Mouse (Mus musculus) neural tube, embryonic 13.5 days (tissue): ENCODE measurements at regions not wholly inside any gene's neighbourhood (a gene's known extent, or its start where the extent isn't known, plus 50 kb on each side); places are given as distances from the start of the nearest gene placed in this dataset.

Experiments used
- ATAC-seq: fragments of 200-750 bp; cut with Nextera tagmentation; 2 replicates; pipeline ENCODE4 v1.8.0; 2017; ENCODE audit warnings: low read depth, mild to moderate bottlenecking, moderate TSS enrichment, moderate library complexity
- H3K27ac ChIP-seq: fragments of 300-500 bp; sonication (generic); replicated peaks from 2 replicates; pipeline ENCODE4 v1.5.1; 2015; ENCODE audit warnings: moderate library complexity, mild to moderate bottlenecking, inconsistent platforms
- H3K27me3 ChIP-seq: fragments of 300-500 bp; sonication (generic); 2 replicates; pipeline ENCODE4 v1.6.1; 2015; ENCODE audit warnings: mild to moderate bottlenecking, inconsistent platforms
- H3K36me3 ChIP-seq: fragments of 300-500 bp; sonication (generic); 2 replicates; pipeline ENCODE4 v1.6.1; 2015; ENCODE audit warnings: mild to moderate bottlenecking, inconsistent platforms
- H3K4me1 ChIP-seq: fragments of 300-500 bp; sonication (generic); replicated peaks from 2 replicates; pipeline ENCODE4 v1.6.1; 2015; ENCODE audit warnings: inconsistent platforms
- H3K4me2 ChIP-seq: fragments of 300-500 bp; sonication (generic); 2 replicates; pipeline ENCODE4 v1.6.1; 2015; ENCODE audit warnings: inconsistent platforms, mild to moderate bottlenecking, moderate library complexity
- H3K4me3 ChIP-seq: fragments of 300-500 bp; sonication (generic); 2 replicates; pipeline ENCODE4 v1.5.1; 2015; ENCODE audit warnings: mild to moderate bottlenecking, inconsistent platforms
- H3K9ac ChIP-seq: fragments of 300-500 bp; sonication (generic); 2 replicates; pipeline ENCODE4 v1.6.1; 2015; ENCODE audit warnings: moderate library complexity, mild to moderate bottlenecking, inconsistent platforms
- H3K9me3 ChIP-seq: fragments of 300-500 bp; sonication (generic); 2 replicates; pipeline ENCODE4 v1.6.1; 2016; ENCODE audit warnings: inconsistent platforms
- WGBS: fragments of 180-500 bp; shearing (Covaris S2); methylation state at CpG from one replicate; pipeline ENCODE4 v1.1.7; 2015; 5-methylcytosine and 5-hydroxymethylcytosine counted together

DNA sequence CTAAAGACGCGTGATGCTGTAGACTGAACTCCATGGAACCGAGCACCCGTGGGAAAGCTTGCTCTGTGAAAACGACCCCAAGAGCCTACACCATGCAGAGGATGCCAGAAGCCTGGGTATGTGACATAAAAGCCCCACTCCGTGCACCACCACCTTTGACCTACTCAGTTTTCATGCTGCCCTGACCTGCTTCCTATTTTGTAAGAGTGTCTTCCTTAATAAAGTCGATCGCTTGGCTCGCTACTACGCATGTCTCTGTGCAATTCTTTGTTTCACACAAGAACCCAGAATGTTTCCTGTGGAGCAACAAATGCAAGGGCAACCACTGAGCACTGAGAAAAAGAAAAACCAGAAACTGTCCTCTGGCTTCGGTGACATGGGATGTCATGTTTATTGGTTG, 60.5 kb downstream of the Sec61b start:
- no peak for ATAC-seq
- WGBS = 75% methylated on average over 11 of the region's 11 CpGs

DNA sequence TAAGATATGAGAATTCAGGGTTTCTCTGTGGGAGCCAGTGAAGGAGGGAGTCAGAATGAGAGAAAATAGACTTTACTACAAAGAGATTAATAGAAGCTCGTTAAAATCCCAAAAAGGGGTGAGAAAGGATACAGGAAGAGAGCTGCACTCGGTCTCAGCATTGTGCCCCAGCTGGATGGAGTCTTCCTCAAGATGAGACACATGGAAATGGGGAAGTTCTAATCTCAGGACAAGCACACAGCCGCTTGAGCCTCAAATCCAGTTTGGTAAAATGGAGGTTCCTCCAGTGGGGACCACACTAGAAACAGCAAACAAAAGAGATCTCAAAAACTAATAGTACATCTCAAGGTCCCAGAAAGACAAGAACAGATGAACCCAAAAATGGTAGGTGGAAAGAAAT, 93.2 kb downstream of the Sec61b start:
- WGBS = 74% methylated on average over 3 of the region's 3 CpGs
- H3K27ac ChIP-seq = no peak overlapping the region
- no peak for ATAC-seq
- no peak overlapping the region for H3K9ac ChIP-seq
- no peaks in the 10 kb centered on the region for H3K9me3 ChIP-seq
- no peaks in the 10 kb centered on the region for H3K36me3 ChIP-seq
- H3K27me3 ChIP-seq = no peaks in the 10 kb centered on the region
- H3K4me2 ChIP-seq = no peak overlapping the region
- H3K4me3 ChIP-seq = no peak overlapping the region
- no peaks in the 10 kb centered on the region for H3K4me1 ChIP-seq

More for the DNA sequence above, 60.5 kb downstream of the Sec61b start:
- no peaks in the 10 kb centered on the region for H3K27me3 ChIP-seq
- no peak overlapping the region for H3K27ac ChIP-seq
- H3K4me2 ChIP-seq = no peak overlapping the region
- no peak overlapping the region for H3K4me3 ChIP-seq
- H3K36me3 ChIP-seq = no peaks in the 10 kb centered on the region
- no peaks in the 10 kb centered on the region for H3K9me3 ChIP-seq
- H3K9ac ChIP-seq = no peak overlapping the region
- H3K4me1 ChIP-seq = no peaks in the 10 kb centered on the region

DNA sequence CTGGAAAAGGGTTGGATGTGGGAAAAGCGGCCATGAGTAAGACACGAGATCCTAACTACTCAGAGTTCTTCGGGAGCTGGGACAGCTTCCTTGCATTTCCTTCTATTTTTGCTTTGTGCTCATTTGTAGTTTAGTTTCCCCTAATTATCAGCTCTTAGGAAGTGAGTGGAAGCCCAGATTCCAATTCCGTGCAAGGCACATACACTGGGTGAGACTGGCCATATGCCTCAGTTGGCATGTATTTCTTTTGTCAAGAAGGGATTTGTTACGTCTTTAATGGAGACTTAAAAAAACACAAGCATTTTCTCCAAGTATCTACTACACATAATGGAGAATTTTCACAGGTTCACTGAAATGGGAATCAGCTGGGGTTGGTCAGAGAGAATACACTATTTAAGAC, 96.4 kb downstream of the Sec61b start:
- Histone ChIP-seq H3K4me3 (no peak overlapping the region), H3K9ac (no peak overlapping the region), H3K27me3 (no peaks in the 10 kb centered on the region), H3K4me1 (no peaks in the 10 kb centered on the region), H3K9me3 (no peaks in the 10 kb centered on the region), H3K27ac (no peak overlapping the region), H3K36me3 (no peaks in the 10 kb centered on the region), H3K4me2 (no peak overlapping the region)
- ATAC-seq = no peak
- 90% methylated on average over 5 of the region's 5 CpGs for WGBS

DNA sequence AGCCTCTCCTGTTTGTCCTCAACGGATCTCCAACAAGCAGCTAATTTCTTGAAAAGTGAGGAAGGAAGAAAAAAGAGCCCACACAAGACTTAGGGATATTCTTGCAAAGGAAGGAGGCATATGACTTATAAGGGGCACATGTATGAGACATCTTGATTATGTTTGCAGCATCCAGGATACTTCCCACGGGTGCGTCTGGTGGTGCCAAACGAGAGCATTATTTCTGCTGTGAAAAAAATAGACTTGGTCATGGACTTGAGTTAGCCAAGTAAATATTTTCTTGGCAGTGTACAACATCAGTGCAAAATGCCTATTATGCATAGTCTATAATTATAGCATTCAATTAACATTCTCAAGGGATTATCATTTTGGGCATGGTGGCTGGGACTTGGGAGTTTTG, 101.6 kb downstream of the Sec61b start:
- Histone ChIP-seq H3K9ac (no peak overlapping the region), H3K4me3 (no peak overlapping the region), H3K27me3 (no peaks in the 10 kb centered on the region), H3K36me3 (no peaks in the 10 kb centered on the region), H3K9me3 (no peaks in the 10 kb centered on the region), H3K4me2 (no peak overlapping the region), H3K4me1 (no peaks in the 10 kb centered on the region), H3K27ac (no peak overlapping the region)
- ATAC-seq = no peak
- WGBS = 86% methylated on average over 4 of the region's 4 CpGs

DNA sequence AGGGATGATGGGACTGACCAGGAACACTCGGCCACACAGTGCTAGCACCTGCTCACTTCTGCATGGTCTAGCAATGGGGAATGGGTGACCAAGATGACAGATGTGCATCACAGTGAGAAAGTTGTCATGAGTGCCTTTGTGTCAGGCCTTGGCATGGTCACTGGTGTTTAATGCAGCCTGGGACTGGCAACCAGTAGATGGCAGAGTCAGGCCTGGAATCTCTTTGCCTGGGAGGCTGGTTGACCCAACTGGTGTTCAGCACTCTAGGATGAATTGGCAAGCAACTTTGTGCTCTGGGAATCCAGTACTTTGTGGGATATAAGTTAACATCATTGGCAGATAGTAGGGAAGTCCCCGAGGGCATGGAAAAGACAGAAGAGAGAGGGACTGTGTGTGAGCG, 103.0 kb downstream of the Sec61b start:
- H3K9me3 ChIP-seq = no peaks in the 10 kb centered on the region
- no peak for ATAC-seq
- no peak overlapping the region for H3K4me3 ChIP-seq
- H3K4me1 ChIP-seq = no peaks in the 10 kb centered on the region
- H3K9ac ChIP-seq = no peak overlapping the region
- H3K27me3 ChIP-seq = no peaks in the 10 kb centered on the region
- H3K36me3 ChIP-seq = no peaks in the 10 kb centered on the region
- 85% methylated on average over 3 of the region's 3 CpGs for WGBS
- no peak overlapping the region for H3K4me2 ChIP-seq
- no peak overlapping the region for H3K27ac ChIP-seq

DNA sequence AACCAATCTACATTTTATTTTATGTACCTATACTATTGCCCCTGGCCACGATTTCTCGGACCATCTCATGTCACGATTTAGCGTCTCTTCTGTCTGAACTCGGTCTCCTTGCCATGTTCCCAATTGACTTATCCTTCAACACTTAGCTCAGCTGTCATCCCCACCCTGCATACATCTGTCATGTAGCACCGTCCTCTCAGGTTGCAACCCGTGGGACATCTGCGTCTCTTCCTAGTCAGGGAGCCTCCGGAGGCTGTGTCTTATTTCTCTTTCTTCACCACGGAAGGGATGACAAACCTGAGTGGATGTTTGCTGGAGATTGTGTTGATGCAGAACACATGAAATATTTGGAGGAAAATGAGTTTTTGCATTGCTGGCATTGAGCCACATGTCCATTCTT, 104.2 kb downstream of the Sec61b start:
- Histone ChIP-seq H3K36me3 (no peaks in the 10 kb centered on the region), H3K27me3 (no peaks in the 10 kb centered on the region), H3K4me1 (no peaks in the 10 kb centered on the region), H3K9me3 (no peaks in the 10 kb centered on the region), H3K4me2 (no peak overlapping the region), H3K4me3 (no peak overlapping the region), H3K9ac (no peak overlapping the region), H3K27ac (no peak overlapping the region)
- no peak for ATAC-seq
- 87% methylated on average over 10 of the region's 10 CpGs for WGBS

DNA sequence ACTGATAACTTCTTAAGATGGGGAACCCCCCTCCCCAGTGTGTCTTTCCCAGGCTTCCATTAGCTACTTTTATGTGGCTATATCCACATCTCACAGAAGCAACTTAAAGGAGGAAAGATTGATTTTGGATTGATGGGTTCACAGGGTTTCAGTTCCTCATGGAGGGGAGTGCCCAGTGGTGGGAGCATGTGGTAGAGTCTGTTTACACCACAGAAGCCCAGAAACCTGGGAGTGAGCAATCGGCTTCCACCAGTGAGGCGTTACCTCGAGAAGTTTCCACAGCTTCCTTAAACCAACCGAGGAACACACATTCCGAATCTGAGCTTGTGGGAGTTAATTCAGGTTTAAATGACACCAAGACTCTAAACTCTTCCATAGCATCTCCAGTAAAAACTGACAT, 106.1 kb downstream of the Sec61b start:
- Histone ChIP-seq H3K9ac (no peak overlapping the region), H3K9me3 (no peaks in the 10 kb centered on the region), H3K27ac (no peak overlapping the region), H3K4me2 (no peak overlapping the region), H3K4me3 (no peak overlapping the region), H3K4me1 (no peaks in the 10 kb centered on the region), H3K36me3 (no peaks in the 10 kb centered on the region), H3K27me3 (no peaks in the 10 kb centered on the region)
- no peak for ATAC-seq
- WGBS = 89% methylated on average over 5 of the region's 5 CpGs

DNA sequence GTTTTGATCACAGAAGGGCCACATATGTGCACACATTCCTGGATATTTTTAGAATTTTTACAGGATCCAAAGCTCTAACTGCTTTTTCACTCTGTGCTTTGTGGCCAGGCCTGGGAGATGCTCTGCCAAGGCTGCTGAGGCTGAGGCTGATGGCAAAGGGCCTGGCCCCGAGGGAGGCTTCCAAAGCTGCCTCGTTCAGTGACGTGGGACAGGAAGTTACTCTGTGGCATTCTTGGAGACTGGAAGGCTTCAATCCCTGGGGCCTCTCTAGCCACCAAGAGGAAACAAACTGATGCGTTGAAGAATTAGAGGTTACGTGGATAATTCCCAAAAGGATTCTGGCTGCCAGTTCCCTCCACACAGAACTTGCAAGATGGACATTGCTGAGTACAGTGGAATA, 112.8 kb downstream of the Sec61b start:
- ATAC-seq = no peak
- 71% methylated on average over 5 of the region's 5 CpGs for WGBS
- no peaks in the 10 kb centered on the region for H3K27me3 ChIP-seq
- H3K9me3 ChIP-seq = no peaks in the 10 kb centered on the region
- no peak overlapping the region for H3K9ac ChIP-seq
- no peak overlapping the region for H3K27ac ChIP-seq
- H3K4me3 ChIP-seq = no peak overlapping the region
- no peaks in the 10 kb centered on the region for H3K4me1 ChIP-seq
- H3K36me3 ChIP-seq = no peaks in the 10 kb centered on the region
- H3K4me2 ChIP-seq = no peak overlapping the region

DNA sequence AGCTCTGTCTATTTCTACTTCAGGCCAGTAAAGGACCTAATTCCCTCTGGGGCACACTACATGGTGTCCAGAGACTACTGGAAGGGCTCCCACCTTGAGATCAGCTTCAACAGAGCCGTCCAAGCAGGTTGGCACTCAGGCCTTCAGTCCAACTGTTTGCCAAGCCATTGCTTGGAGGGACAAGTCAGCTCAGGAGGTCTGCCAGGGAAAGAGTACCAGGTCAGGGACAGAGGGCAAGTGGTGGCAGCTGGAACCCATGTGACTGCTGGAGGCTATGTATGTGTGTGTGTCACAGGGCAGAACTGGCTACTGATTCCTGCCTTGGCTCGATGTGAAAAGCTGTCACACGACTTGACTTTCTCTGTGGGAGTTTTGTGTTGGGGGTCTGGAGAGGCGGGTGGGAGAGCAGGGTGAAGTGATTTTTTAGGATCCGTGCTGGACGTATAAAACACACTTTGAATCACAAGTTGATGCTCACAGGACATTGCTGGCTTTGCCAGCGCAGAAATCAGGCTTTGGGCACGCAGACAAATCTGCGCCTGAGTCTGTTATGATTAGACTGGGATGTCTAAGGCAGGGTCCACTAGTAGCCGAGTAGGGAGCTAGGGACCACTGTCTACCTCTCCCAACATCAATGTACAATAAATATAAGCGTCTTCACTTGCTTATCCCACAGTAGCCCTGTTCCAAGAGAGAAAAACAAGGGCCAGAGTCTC, 118.0 kb downstream of the Sec61b start:
- no peak for ATAC-seq
- no peak overlapping the region for H3K9ac ChIP-seq
- WGBS = 87% methylated on average over 11 of the region's 11 CpGs
- H3K36me3 ChIP-seq = no peaks in the 10 kb centered on the region
- no peak overlapping the region for H3K4me2 ChIP-seq
- H3K27ac ChIP-seq = no peak overlapping the region
- H3K27me3 ChIP-seq = no peaks in the 10 kb centered on the region
- H3K9me3 ChIP-seq = no peaks in the 10 kb centered on the region
- H3K4me1 ChIP-seq = no peaks in the 10 kb centered on the region
- H3K4me3 ChIP-seq = no peak overlapping the region

DNA sequence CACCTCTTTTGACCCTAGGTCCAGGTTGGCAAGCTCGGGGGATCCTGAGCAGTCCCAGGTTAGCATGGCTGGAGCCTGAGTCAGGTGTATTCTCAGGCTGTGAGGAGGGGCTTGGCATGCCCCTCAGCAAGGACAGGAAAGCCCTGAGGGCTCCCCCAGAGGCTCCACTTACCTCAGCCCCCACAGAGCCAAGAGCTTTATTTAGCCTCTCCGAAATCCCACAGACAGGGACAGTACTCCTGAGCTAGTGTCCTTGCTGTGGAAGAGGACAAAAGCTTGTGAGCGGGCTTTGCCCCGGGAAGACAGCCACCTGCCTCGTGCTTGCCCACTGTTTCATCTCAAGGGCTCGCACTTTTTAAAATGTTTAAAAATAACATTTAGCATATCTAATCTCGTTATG, 118.7 kb downstream of the Sec61b start:
- WGBS = 84% methylated on average over 7 of the region's 7 CpGs
- Histone ChIP-seq H3K9ac (no peak overlapping the region), H3K27ac (no peak overlapping the region), H3K9me3 (no peaks in the 10 kb centered on the region), H3K4me3 (no peak overlapping the region), H3K36me3 (no peaks in the 10 kb centered on the region), H3K4me1 (no peaks in the 10 kb centered on the region), H3K4me2 (no peak overlapping the region), H3K27me3 (no peaks in the 10 kb centered on the region)
- ATAC-seq = no peak

DNA sequence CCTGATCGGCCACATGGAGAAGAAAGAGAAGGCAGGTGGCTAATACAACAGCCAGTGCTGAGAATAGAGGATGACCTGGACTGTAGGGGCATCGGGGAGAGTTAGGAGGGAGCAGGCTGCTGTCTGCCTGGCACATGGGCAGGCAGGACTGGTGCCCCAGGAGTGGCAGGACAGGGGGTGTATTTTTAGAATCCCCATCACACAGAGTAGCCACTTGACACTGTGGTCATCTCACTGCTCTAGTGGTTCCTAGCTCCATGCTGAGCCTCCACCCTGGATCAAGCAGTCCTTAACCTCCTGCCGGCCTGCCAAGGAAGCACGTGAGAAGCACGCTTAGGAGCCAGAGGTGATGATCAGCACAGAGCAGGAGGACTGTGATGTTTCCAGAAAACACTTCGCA, 119.7 kb downstream of the Sec61b start:
- no peak overlapping the region for H3K9ac ChIP-seq

DNA sequence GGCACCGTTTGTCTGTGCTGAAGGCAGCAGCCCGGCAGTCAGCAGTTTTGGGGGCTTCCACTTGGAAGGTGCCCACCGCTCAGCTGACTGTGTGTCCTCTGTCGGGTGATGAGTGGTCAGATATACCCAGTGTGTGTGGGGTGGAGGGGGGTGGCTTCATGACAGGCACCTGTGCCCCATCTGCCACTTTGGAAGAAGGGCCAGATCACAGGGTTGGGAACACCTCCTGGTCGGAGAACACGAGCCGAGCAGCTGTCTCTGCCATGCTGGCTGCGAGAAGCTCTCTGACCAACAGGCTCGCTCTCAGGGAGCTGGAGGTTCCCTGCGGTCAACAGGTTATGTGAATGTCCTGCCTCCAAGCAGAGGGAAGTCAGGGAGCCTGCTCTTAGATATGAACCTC, 121.4 kb downstream of the Sec61b start:
- H3K4me2 ChIP-seq = no peak overlapping the region
- no peak overlapping the region for H3K4me3 ChIP-seq
- no peaks in the 10 kb centered on the region for H3K36me3 ChIP-seq
- no peaks in the 10 kb centered on the region for H3K9me3 ChIP-seq
- H3K27ac ChIP-seq = no peak overlapping the region
- H3K27me3 ChIP-seq = no peaks in the 10 kb centered on the region
- no peak overlapping the region for H3K9ac ChIP-seq
- WGBS = 81% methylated on average over 10 of the region's 10 CpGs
- no peak for ATAC-seq
- no peaks in the 10 kb centered on the region for H3K4me1 ChIP-seq

More for the DNA sequence above, 119.7 kb downstream of the Sec61b start:
- H3K9me3 ChIP-seq = no peaks in the 10 kb centered on the region
- H3K4me1 ChIP-seq = no peaks in the 10 kb centered on the region
- H3K27me3 ChIP-seq = no peaks in the 10 kb centered on the region
- no peaks in the 10 kb centered on the region for H3K36me3 ChIP-seq
- no peak overlapping the region for H3K4me2 ChIP-seq
- H3K4me3 ChIP-seq = no peak overlapping the region
- ATAC-seq = no peak
- no peak overlapping the region for H3K27ac ChIP-seq
- WGBS = 70% methylated on average over 6 of the region's 6 CpGs

DNA sequence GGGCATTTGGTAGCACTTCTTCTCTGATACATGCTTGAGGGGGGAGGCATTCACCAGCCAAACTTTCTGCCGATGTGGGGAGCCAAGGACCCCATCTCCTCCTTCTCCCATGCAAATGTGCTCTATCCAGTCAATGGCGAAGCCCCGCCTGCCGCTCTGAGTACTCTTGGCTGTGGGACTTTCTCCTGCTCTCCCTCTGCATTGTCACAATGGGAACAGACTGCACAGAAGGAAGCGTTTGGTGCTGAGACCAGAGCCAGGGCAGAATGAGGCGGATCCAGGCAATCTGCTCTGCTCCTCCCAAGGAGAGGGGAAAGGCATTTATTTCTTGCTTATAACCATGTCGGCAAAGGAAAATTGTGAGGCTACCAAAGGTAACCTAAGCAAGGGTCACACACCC, 123.1 kb downstream of the Sec61b start:
- Histone ChIP-seq H3K9ac (no peak overlapping the region), H3K36me3 (no peaks in the 10 kb centered on the region), H3K9me3 (no peaks in the 10 kb centered on the region), H3K27ac (no peak overlapping the region), H3K27me3 (no peaks in the 10 kb centered on the region), H3K4me1 (no peaks in the 10 kb centered on the region), H3K4me3 (no peak overlapping the region), H3K4me2 (no peak overlapping the region)
- WGBS = 58% methylated on average over 7 of the region's 7 CpGs
- no peak for ATAC-seq
